Mouse (Mus musculus) myocyte (in vitro differentiated cells): ENCODE measurements at regions not wholly inside any gene's neighbourhood (a gene's known extent, or its start where the extent isn't known, plus 50 kb on each side); places are given as distances from the start of the nearest gene placed in this dataset.

ENCODE experiments used
- CEBPB ChIP-seq: IDR thresholded peaks from 2 replicates; pipeline ENCODE4 v1.6.1; 2011; ENCODE audit warnings: mild to moderate bottlenecking, moderate library complexity; ENCODE audit not compliant: poor library complexity, insufficient read depth, severe bottlenecking
- E2F4 ChIP-seq: IDR thresholded peaks from one replicate; pipeline ENCODE4 v1.6.1; 2011; ENCODE audit warnings: mild to moderate bottlenecking, control low read depth, moderate library complexity; ENCODE audit not compliant: insufficient read depth
- MAX ChIP-seq: IDR thresholded peaks from one replicate; pipeline ENCODE4 v1.6.1; 2011; ENCODE audit warnings: low read depth, mild to moderate bottlenecking, control low read depth
- MYOD1 ChIP-seq, 3 experiments: IDR thresholded peaks; one replicate each; pipeline ENCODE4 v1.6.1; 2011; ENCODE audit warnings: control low read depth in 2 of 3, low read depth in 2 of 3, mild to moderate bottlenecking in 2 of 3, moderate library complexity in 1 of 3; ENCODE audit not compliant: insufficient read length in 2 of 3, control insufficient read depth in 1 of 3
- MYOG ChIP-seq, 3 experiments: IDR thresholded peaks; one replicate each; pipeline ENCODE4 v1.6.1; 2011; ENCODE audit warnings: control low read depth in 2 of 3, low read depth in 2 of 3, mild to moderate bottlenecking in 2 of 3; ENCODE audit not compliant: insufficient read length in 2 of 3, control insufficient read depth in 1 of 3, insufficient read depth in 1 of 3
- POLR2A ChIP-seq: IDR thresholded peaks from one replicate; pipeline ENCODE4 v1.6.1; 2011; ENCODE audit warnings: low read depth, mild to moderate bottlenecking, control low read depth, moderate library complexity; ENCODE audit not compliant: insufficient read length
- POLR2AphosphoS2 ChIP-seq: IDR thresholded peaks from one replicate; pipeline ENCODE4 v1.6.1; 2011; ENCODE audit warnings: low read depth, control low read depth; ENCODE audit not compliant: insufficient read length
- TCF12 ChIP-seq: IDR thresholded peaks from one replicate; pipeline ENCODE4 v1.6.1; 2011; ENCODE audit warnings: mild to moderate bottlenecking, control low read depth; ENCODE audit not compliant: poor library complexity, insufficient read depth, severe bottlenecking
- USF1 ChIP-seq: IDR thresholded peaks from one replicate; pipeline ENCODE4 v1.6.1; 2011; ENCODE audit warnings: low read depth, mild to moderate bottlenecking, control low read depth, moderate library complexity

DNA sequence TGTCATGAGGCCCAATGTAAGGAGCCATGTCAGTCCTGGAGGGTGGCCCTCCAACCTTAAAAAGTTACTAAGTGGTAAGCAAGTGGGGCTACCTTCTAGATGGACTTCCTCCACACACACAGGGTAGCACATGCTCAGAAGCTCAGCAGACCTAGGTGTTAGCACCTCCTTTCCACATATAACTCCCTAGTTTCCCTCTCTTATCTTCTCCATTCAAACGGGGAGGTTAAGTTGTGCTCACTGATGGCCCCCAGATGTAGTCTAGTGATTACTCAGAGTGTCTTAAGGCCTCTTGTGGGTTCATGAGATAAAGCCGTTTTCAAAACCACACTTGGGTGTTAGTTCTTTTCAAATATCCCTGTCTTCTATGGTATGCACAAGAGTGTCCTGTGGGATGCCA, 188.7 kb downstream of the Sec16b start:
- TF ChIP-seq E2F4 (no peak), POLR2A (no peak), MAX (no peak), POLR2AphosphoS2 (no peak), MYOG (IDR thresholded peaks at IDR 0.05; ENCODE audit: control insufficient read depth in 1 of 3, insufficient read depth in 1 of 3, insufficient read length in 2 of 3, low read depth in 2 of 3) (no peak), TCF12 (no peak), USF1 (no peak), MYOD1 (IDR thresholded peaks at IDR 0.05; ENCODE audit: control insufficient read depth in 1 of 3, insufficient read length in 2 of 3, low read depth in 2 of 3) (no peak), CEBPB (no peak)
